ENCODE assay signal across 10 mouse cellular contexts in genomic region chr3:138643951-138644285, GRCm38 (mm10).
DNase-seq lines count a peak whose midpoint lies in the region; ATAC-seq and TF ChIP-seq lines count a peak whose summit lies in the region.
"Had no signal": no experiment of that assay in that cellular context is flagged by ENCODE, and none has a peak within 500 bp of the region (broad histone marks: within the 10 kb centered on the region; RNA-seq: fewer than 3 reads in every experiment).

No protein-coding gene starts in this region.

- H3K4me1 ChIP-seq in kidney, embryonic 15.5 days = peaks cover 21% of the 10 kb centered on the region
- peaks cover 33% of the 10 kb centered on the region for H3K4me1 ChIP-seq in forebrain, embryonic 10.5 days
- H3K4me1 ChIP-seq in intestine, embryonic 15.5 days (replicated peaks) = peaks cover 9% of the 10 kb centered on the region; the same call in 1 of the 2 replicates
- H3K4me1 ChIP-seq in midbrain, postnatal 0 days (ENCODE audit: insufficient read depth, low read length) = no peaks in the 10 kb centered on the region

- peak; percentile 13; the same call in 1 of the 2 replicates for ATAC-seq in kidney, embryonic 15.5 days (replicated peaks; ENCODE audit: low FRiP score)
- ATAC-seq in intestine, embryonic 15.5 days = peak; percentile 18; the same call in 1 of the 2 replicates
- ATAC-seq in midbrain, postnatal 0 days (ENCODE audit: low FRiP score) = no peak; the same call in 1 of the 2 replicates
- ATAC-seq in frontal cortex, adult (ENCODE audit: low TSS enrichment) = no peak

- H3K4me2 ChIP-seq in kidney, embryonic 15.5 days = peak overlapping the region; percentile 63
- H3K4me2 ChIP-seq in intestine, embryonic 15.5 days (replicated peaks) = peak overlapping the region; percentile 74
- H3K4me2 ChIP-seq in midbrain, postnatal 0 days (ENCODE audit: low read depth, low read length, poor library complexity, severe bottlenecking) = peak overlapping the region; percentile 47

- DNase-seq in kidney, adult 9 months = no peak
- DNase-seq in forebrain, embryonic 10.5 days (ENCODE audit: extremely low spot score, low spot score) = no peak
- DNase-seq in midbrain, postnatal 0 days (ENCODE audit: low spot score) = no peak
- DNase-seq in yolk sac, embryonic 10.5 days (ENCODE audit: low spot score) = no peak
- DNase-seq in layer of hippocampus, adult 11-12 months (ENCODE audit: low spot score) = no peak
- DNase-seq: lung, adult 18-20 months; right cerebral cortex, postnatal 14 days had no signal

- TF ChIP-seq CTCF in midbrain, postnatal 0 days (IDR thresholded peaks at IDR 0.05) = no peak

- peak overlapping the region; percentile 57 for H3K27ac ChIP-seq in kidney, embryonic 15.5 days
- peak overlapping the region; percentile 79 for H3K27ac ChIP-seq in forebrain, embryonic 10.5 days
- no peak overlapping the region for H3K27ac ChIP-seq in intestine, embryonic 15.5 days
- 0 out of 2 replicates have a peak overlapping the region, but pooled peaks have one; percentile 14 for H3K27ac ChIP-seq in midbrain, postnatal 0 days (ENCODE audit: low read depth, low read length)

- WGBS in kidney, embryonic 15.5 days = 19% methylated on average over 15 of the region's 15 CpGs
- 17% methylated on average over 15 of the region's 15 CpGs for WGBS in forebrain, embryonic 10.5 days
- WGBS in intestine, embryonic 15.5 days = 25% methylated on average over 15 of the region's 15 CpGs
- 16% methylated on average over 15 of the region's 15 CpGs for WGBS in midbrain, postnatal 0 days

- no peaks in the 10 kb centered on the region for H3K9me3 ChIP-seq in kidney, embryonic 15.5 days (replicated peaks)
- H3K9me3 ChIP-seq in forebrain, embryonic 10.5 days = peaks cover 11% of the 10 kb centered on the region; the same call in 1 of the 2 replicates
- H3K9me3 ChIP-seq in intestine, embryonic 15.5 days = no peaks in the 10 kb centered on the region
- H3K9me3 ChIP-seq in midbrain, postnatal 0 days (ENCODE audit: low read length) = no peaks in the 10 kb centered on the region

- no peaks in the 10 kb centered on the region for H3K36me3 ChIP-seq in kidney, embryonic 15.5 days
- no peaks in the 10 kb centered on the region for H3K36me3 ChIP-seq in forebrain, embryonic 10.5 days (replicated peaks)
- H3K36me3 ChIP-seq in intestine, embryonic 15.5 days = no peaks in the 10 kb centered on the region
- no peaks in the 10 kb centered on the region for H3K36me3 ChIP-seq in midbrain, postnatal 0 days (ENCODE audit: insufficient read depth, low read length)

- no peaks in the 10 kb centered on the region for H3K27me3 ChIP-seq in kidney, embryonic 15.5 days
- H3K27me3 ChIP-seq in forebrain, embryonic 10.5 days (ENCODE audit: poor library complexity, severe bottlenecking) = peaks cover 13% of the 10 kb centered on the region
- no peaks in the 10 kb centered on the region for H3K27me3 ChIP-seq in intestine, embryonic 15.5 days (replicated peaks)
- H3K27me3 ChIP-seq in midbrain, postnatal 0 days (ENCODE audit: insufficient read depth, low read length) = no peaks in the 10 kb centered on the region

- H3K9ac ChIP-seq in kidney, embryonic 15.5 days = no peak overlapping the region
- H3K9ac ChIP-seq in intestine, embryonic 15.5 days = peak overlapping the region; percentile 18
- H3K9ac ChIP-seq in midbrain, postnatal 0 days (replicated peaks; ENCODE audit: low read length, poor library complexity, severe bottlenecking) = 0 out of 2 replicates have a peak overlapping the region, but pooled peaks have one; percentile 1

- peak overlapping the region; percentile 36 for H3K4me3 ChIP-seq in kidney, embryonic 15.5 days (replicated peaks)
- H3K4me3 ChIP-seq in forebrain, embryonic 10.5 days = peak overlapping the region; percentile 42
- H3K4me3 ChIP-seq in intestine, embryonic 15.5 days (replicated peaks) = peak overlapping the region; percentile 32
- H3K4me3 ChIP-seq in midbrain, postnatal 0 days (ENCODE audit: low read depth, low read length) = peak overlapping the region; percentile 16; the same call in 1 of the 2 replicates

Comparison
In these comparisons a context has a peak if more than half of its experiments do, and no peak if none do; other contexts are left out.
1. ATAC-seq: peak in kidney, embryonic 15.5 days (single experiment) and intestine, embryonic 15.5 days (single experiment); none in midbrain, postnatal 0 days (single experiment) and frontal cortex, adult (single experiment).
2. Peak in every context shown above with its lines, with median percentiles within 50 percentile points of each other: H3K4me2 ChIP-seq and H3K4me3 ChIP-seq.